Mouse (Mus musculus) MEL (cell line): ENCODE results near the gene Cacna1i. TPM values are rescaled to one million over a fixed set of nuclear protein-coding genes. Genes with fewer than 3 reads are reported as not detected.

ENCODE experiments used
- DNase-seq: peaks from one replicate; pipeline ENCODE4 v3.0.0; 2011; ENCODE audit warnings: low read depth, low spot score
- H3K27ac ChIP-seq: 2 replicates; pipeline ENCODE4 v1.5.1; 2012; ENCODE audit warnings: low read depth, mild to moderate bottlenecking, control low read depth, low read length, moderate library complexity; ENCODE audit not compliant: control insufficient read depth
- H3K27me3 ChIP-seq, 2 experiments: fragments of 150-350 bp in 1 of 2; sonication (generic) in 1 of 2; 2 replicates each; pipeline ENCODE4 v1.6.1; 2012; ENCODE audit warnings: low read length in 2 of 2, mild to moderate bottlenecking in 2 of 2, improper control_type of control experiment in 1 of 2, moderate library complexity in 1 of 2; ENCODE audit not compliant: insufficient read depth in 2 of 2, control insufficient read depth in 1 of 2
- H3K36me3 ChIP-seq, 2 experiments: 2 replicates each; pipeline ENCODE4 v1.6.1; 2012 to 2014; ENCODE audit warnings: low read length in 2 of 2, improper control_type of control experiment in 1 of 2, inconsistent platforms in 1 of 2, mild to moderate bottlenecking in 1 of 2; ENCODE audit not compliant: insufficient read depth in 2 of 2, control insufficient read depth in 1 of 2
- H3K4me1 ChIP-seq, 2 experiments: fragments of 150-350 bp in 1 of 2; sonication (generic) in 1 of 2; 2 replicates each; pipeline ENCODE4 v1.6.1; 2012; ENCODE audit warnings: low read length in 2 of 2, improper control_type of control experiment in 1 of 2, mild to moderate bottlenecking in 1 of 2; ENCODE audit not compliant: insufficient read depth in 2 of 2, control insufficient read depth in 1 of 2
- H3K4me3 ChIP-seq, 2 experiments: fragments of 150-350 bp in 1 of 2; sonication (generic) in 1 of 2; 2 replicates each; pipeline ENCODE4 v1.5.1; 2012; ENCODE audit warnings: low read depth in 2 of 2, low read length in 2 of 2, mild to moderate bottlenecking in 2 of 2, moderate library complexity in 2 of 2, control low read depth in 1 of 2, improper control_type of control experiment in 1 of 2; ENCODE audit not compliant: control insufficient read depth in 1 of 2, insufficient read depth in 1 of 2
- H3K79me2 ChIP-seq: 2 replicates; pipeline ENCODE4 v1.6.1; 2012; ENCODE audit warnings: mild to moderate bottlenecking, low read length, moderate library complexity; ENCODE audit not compliant: control insufficient read depth, poor library complexity, insufficient read depth
- H3K9ac ChIP-seq: 2 replicates; pipeline ENCODE4 v1.6.1; 2012; ENCODE audit warnings: low read depth, mild to moderate bottlenecking, control low read depth, low read length, moderate library complexity; ENCODE audit not compliant: control insufficient read depth, poor library complexity, severe bottlenecking
- H3K9me3 ChIP-seq: fragments of 150-350 bp; sonication (generic); replicated peaks from 2 replicates; pipeline ENCODE4 v1.6.1; 2012; ENCODE audit warnings: mild to moderate bottlenecking, low read length, improper control_type of control experiment, moderate library complexity; ENCODE audit not compliant: insufficient read depth
- CHD2 ChIP-seq: IDR thresholded peaks from 2 replicates; pipeline ENCODE4 v1.6.1; 2011; ENCODE audit warnings: low read length, improper control_type of control experiment
- CTCF ChIP-seq, 3 experiments: IDR thresholded peaks in 2 of 3; conservative IDR thresholded peaks in 1 of 3; 2 replicates each; pipeline ENCODE4 v1.5.1; 2011 to 2012; ENCODE audit warnings: low read length in 3 of 3, low read depth in 2 of 3, mild to moderate bottlenecking in 2 of 3, improper control_type of control experiment in 1 of 3, inconsistent platforms in 1 of 3, mixed read lengths in 1 of 3, moderate library complexity in 1 of 3; ENCODE audit not compliant: control insufficient read depth in 1 of 3, insufficient read depth in 1 of 3, poor library complexity in 1 of 3, severe bottlenecking in 1 of 3
- ELF1 ChIP-seq: IDR thresholded peaks from 2 replicates; pipeline ENCODE4 v1.6.1; 2014; ENCODE audit warnings: low read depth, mild to moderate bottlenecking, inconsistent platforms, low read length, improper control_type of control experiment, moderate library complexity
- ETS1 ChIP-seq: IDR thresholded peaks from 2 replicates; pipeline ENCODE4 v1.6.1; 2012; ENCODE audit warnings: low read depth, mild to moderate bottlenecking, inconsistent platforms, low read length, improper control_type of control experiment, moderate library complexity
- GATA1 ChIP-seq: IDR thresholded peaks from 2 replicates; pipeline ENCODE4 v1.6.1; 2011; ENCODE audit warnings: low read depth, low read length, improper control_type of control experiment
- JUND ChIP-seq: IDR thresholded peaks from 2 replicates; pipeline ENCODE4 v1.6.1; 2011; ENCODE audit warnings: low read depth, mild to moderate bottlenecking, improper control_type of control experiment, low read length
- KAT2A ChIP-seq: conservative IDR thresholded peaks from 2 replicates; pipeline ENCODE4 v1.6.1; 2012; ENCODE audit warnings: low read depth, low read length, improper control_type of control experiment, inconsistent platforms
- MAZ ChIP-seq: IDR thresholded peaks from 2 replicates; pipeline ENCODE4 v1.6.1; 2012; ENCODE audit warnings: low read depth, mild to moderate bottlenecking, inconsistent platforms, low read length, improper control_type of control experiment
- MXI1 ChIP-seq: IDR thresholded peaks from 2 replicates; pipeline ENCODE4 v1.6.1; 2011; ENCODE audit warnings: mild to moderate bottlenecking, low read depth, low read length, improper control_type of control experiment
- MYB ChIP-seq: IDR thresholded peaks from 2 replicates; pipeline ENCODE4 v1.6.1; 2011; ENCODE audit warnings: mild to moderate bottlenecking, low read depth, low read length, improper control_type of control experiment
- MYC ChIP-seq: IDR thresholded peaks from 2 replicates; pipeline ENCODE4 v1.6.1; 2011; ENCODE audit warnings: low read depth, mild to moderate bottlenecking, low read length, improper control_type of control experiment, moderate library complexity
- NRF1 ChIP-seq: IDR thresholded peaks from 2 replicates; pipeline ENCODE4 v1.6.1; 2014; ENCODE audit warnings: low read depth, mild to moderate bottlenecking, inconsistent platforms, low read length, improper control_type of control experiment, moderate library complexity; ENCODE audit not compliant: poor library complexity, insufficient read depth, severe bottlenecking
- POLR2A ChIP-seq, 2 experiments: IDR thresholded peaks; 2 replicates each; pipeline ENCODE4 v1.6.1; 2011 to 2012; ENCODE audit warnings: low read length in 2 of 2, mild to moderate bottlenecking in 2 of 2, control low read depth in 1 of 2, improper control_type of control experiment in 1 of 2, low read depth in 1 of 2, moderate library complexity in 1 of 2; ENCODE audit not compliant: control insufficient read depth in 1 of 2, insufficient read depth in 1 of 2, poor library complexity in 1 of 2
- POLR2AphosphoS2 ChIP-seq: IDR thresholded peaks from 2 replicates; pipeline ENCODE4 v1.6.1; 2011; ENCODE audit warnings: low read length, improper control_type of control experiment
- POLR2AphosphoS5 ChIP-seq: IDR thresholded peaks from 2 replicates; pipeline ENCODE4 v1.6.1; 2012; ENCODE audit warnings: low read depth, borderline replicate concordance, mild to moderate bottlenecking, inconsistent platforms, low read length, moderate library complexity, mixed read lengths
- RAD21 ChIP-seq: IDR thresholded peaks from 2 replicates; pipeline ENCODE4 v1.6.1; 2011; ENCODE audit warnings: mild to moderate bottlenecking, low read depth, low read length, improper control_type of control experiment
- TBP ChIP-seq: IDR thresholded peaks from 2 replicates; pipeline ENCODE4 v1.8.0; 2011; ENCODE audit warnings: low read depth, low read length, improper control_type of control experiment
- TCF12 ChIP-seq: IDR thresholded peaks from 2 replicates; pipeline ENCODE4 v1.6.1; 2014; ENCODE audit warnings: low read depth, mild to moderate bottlenecking, inconsistent platforms, low read length, improper control_type of control experiment, moderate library complexity
- UBTF ChIP-seq: IDR thresholded peaks from 2 replicates; pipeline ENCODE4 v1.6.1; 2012; ENCODE audit warnings: low read depth, mild to moderate bottlenecking, inconsistent platforms, low read length, improper control_type of control experiment, moderate library complexity, borderline replicate concordance; ENCODE audit not compliant: insufficient read depth
- USF2 ChIP-seq, 2 experiments: IDR thresholded peaks; 2 replicates each; pipeline ENCODE4 v1.6.1; 2011 to 2012; ENCODE audit warnings: improper control_type of control experiment in 2 of 2, low read length in 2 of 2, borderline replicate concordance in 1 of 2, inconsistent platforms in 1 of 2, low read depth in 1 of 2, mild to moderate bottlenecking in 1 of 2; ENCODE audit not compliant: insufficient read depth in 1 of 2
- ZC3H11A ChIP-seq: IDR thresholded peaks from 2 replicates; pipeline ENCODE4 v1.6.1; 2012; ENCODE audit warnings: low read depth, mild to moderate bottlenecking, inconsistent platforms, low read length, improper control_type of control experiment
- ZMIZ1 ChIP-seq: IDR thresholded peaks from 2 replicates; pipeline ENCODE4 v1.6.1; 2012; ENCODE audit warnings: low read depth, mild to moderate bottlenecking, inconsistent platforms, low read length, improper control_type of control experiment, moderate library complexity
- ZNF384 ChIP-seq: IDR thresholded peaks from 2 replicates; pipeline ENCODE4 v1.6.1; 2012; ENCODE audit warnings: low read depth, mild to moderate bottlenecking, inconsistent platforms, low read length, improper control_type of control experiment
- polyA plus RNA-seq, 2 experiments: library from polyadenylated mRNA; stranded (reverse) in 1 of 2; unstranded in 1 of 2; fragments of >175 nt in 1 of 2; fragments of >200 nt in 1 of 2; gene quantifications; 2 replicates each; pipeline versions ENCODE4 v1.2.1 to v1.2.4; 2012; ENCODE audit warnings: low replicate concordance in 2 of 2, low read depth in 1 of 2; ENCODE audit not compliant: insufficient read length in 2 of 2, insufficient read depth in 1 of 2, missing spikeins in 1 of 2
- total RNA-seq: library from RNA; depleted of rRNA; stranded (reverse); fragments of 300-350 nt; gene quantifications from 2 replicates; pipeline ENCODE4 v1.2.3, GENCODE M21; 2012

Gene Cacna1i
- total and polyA plus RNA-seq, 3 experiments = not detected

- TF ChIP-seq ZNF384 = no peak
Measured at GRCm38 (mm10) chr15:80319315-80319714, 32.3 kb downstream of the Cacna1i start (continued).

DNA sequence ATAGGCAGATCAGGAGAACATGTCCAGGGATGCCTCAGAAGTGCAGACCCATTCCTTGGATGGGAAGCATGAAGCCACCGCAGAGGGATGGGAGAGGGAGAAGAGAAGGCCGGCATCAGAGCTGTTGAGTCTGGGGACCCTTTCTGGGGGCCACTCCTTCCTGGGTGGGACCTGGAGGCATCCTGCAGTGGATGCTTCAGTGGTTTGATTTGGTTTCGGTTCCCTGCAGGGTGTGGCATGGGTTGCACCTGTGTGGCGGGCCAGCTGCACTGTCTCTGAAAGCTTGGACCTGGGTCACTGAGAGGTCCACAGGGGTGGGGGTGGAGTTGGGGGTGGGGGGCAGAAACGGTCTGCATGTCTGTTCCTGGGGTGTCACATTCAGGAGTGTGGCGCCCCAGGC lies 32.9 kb downstream of the Cacna1i start:
- no peak for TF ChIP-seq MAZ
- TF ChIP-seq UBTF = no peak
- no peak for TF ChIP-seq CTCF (IDR thresholded peaks at IDR 0.05 in 2 of 3, conservative IDR thresholded peaks at IDR 0.05 in 1 of 3; ENCODE audit: control insufficient read depth in 1 of 3, insufficient read depth in 1 of 3, low read depth in 2 of 3, low read length in 3 of 3, poor library complexity in 1 of 3, severe bottlenecking in 1 of 3)
- TF ChIP-seq MYC = no peak
- TF ChIP-seq USF2 (IDR thresholded peaks at IDR 0.05; ENCODE audit: borderline replicate concordance in 1 of 2, insufficient read depth in 1 of 2, low read depth in 1 of 2, low read length in 2 of 2) = no peak
- no peak for TF ChIP-seq ZNF384
- no peak for TF ChIP-seq ELF1
- TF ChIP-seq ETS1 = no peak
- no peak for TF ChIP-seq ZC3H11A
- TF ChIP-seq KAT2A = no peak
- no peak for TF ChIP-seq POLR2A (IDR thresholded peaks at IDR 0.05; ENCODE audit: control insufficient read depth in 1 of 2, insufficient read depth in 1 of 2, low read depth in 1 of 2, low read length in 2 of 2, poor library complexity in 1 of 2)
- no peak for TF ChIP-seq GATA1
- TF ChIP-seq JUND = no peak
- no peak for TF ChIP-seq RAD21
- no peak for TF ChIP-seq CHD2
- no peak for TF ChIP-seq MYB
- no peak for TF ChIP-seq ZMIZ1
- no peak for TF ChIP-seq MXI1
- no peak for TF ChIP-seq TCF12
- Histone ChIP-seq H3K79me2 (no peaks in the 10 kb centered on the region), H3K9ac (no peak overlapping the region), H3K4me1 (no peaks in the 10 kb centered on the region), H3K36me3 (no peaks in the 10 kb centered on the region), H3K4me3 (no peak overlapping the region), H3K9me3 (no peaks in the 10 kb centered on the region), H3K27ac (no peak overlapping the region), H3K27me3 (no peaks in the 10 kb centered on the region; a peak in 1 of 4 replicates)
- no peak for DNase-seq

DNA sequence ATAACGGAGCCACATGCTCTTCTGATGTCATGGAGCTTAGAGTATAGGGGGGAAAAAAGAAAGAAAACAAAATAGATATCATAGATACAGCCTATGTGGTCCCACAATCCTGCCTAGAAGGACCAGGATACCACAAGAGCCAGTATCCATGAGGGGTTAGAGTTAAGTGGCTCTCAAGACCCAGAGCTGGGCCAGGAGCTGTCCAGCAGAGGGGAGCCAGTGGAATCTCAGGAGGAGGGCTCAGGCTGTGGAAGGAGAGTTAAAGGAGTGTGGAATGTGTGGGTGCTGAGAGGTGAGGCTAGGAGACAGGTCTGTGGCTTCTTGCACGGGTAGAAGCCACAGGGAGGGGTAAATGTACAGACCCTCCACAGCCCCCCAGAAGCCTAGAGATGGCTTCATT lies 38.2 kb downstream of the Cacna1i start:
- Histone ChIP-seq H3K4me1 (no peaks in the 10 kb centered on the region), H3K9ac (no peak overlapping the region), H3K9me3 (no peaks in the 10 kb centered on the region), H3K4me3 (no peak overlapping the region), H3K27ac (no peak overlapping the region), H3K36me3 (no peaks in the 10 kb centered on the region), H3K79me2 (no peaks in the 10 kb centered on the region), H3K27me3 (no peaks in the 10 kb centered on the region; a peak in 2 of 4 replicates)
- TF ChIP-seq ZMIZ1 (no peak), UBTF (no peak), POLR2AphosphoS5 (no peak), ETS1 (no peak), KAT2A (no peak), MXI1 (no peak), MAZ (no peak), GATA1 (no peak), TBP (no peak), RAD21 (no peak), JUND (no peak), POLR2AphosphoS2 (no peak), ELF1 (no peak), NRF1 (no peak)
- DNase-seq = no peak
